In genomic region chr6:21828437-21828836, GRCm38 (mm10) we compare ENCODE assay signal across 26 mouse cellular contexts. TPM values are rescaled to one million over a fixed set of nuclear protein-coding genes. Genes with fewer than 3 reads are reported as not detected.
DNase-seq lines count a peak whose midpoint lies in the region; ATAC-seq lines count a peak whose summit lies in the region.
"Had no signal": no experiment of that assay in that cellular context is flagged by ENCODE, and none has a peak within 500 bp of the region (broad histone marks: within the 10 kb centered on the region; RNA-seq: fewer than 3 reads in every experiment).

No protein-coding gene starts in this region.

- ATAC-seq in frontal cortex, adult (ENCODE audit: low TSS enrichment) = 0 out of 2 replicates have a peak, but pooled peaks have one; percentile 27
- no peak for ATAC-seq in heart, embryonic 11.5 days (replicated peaks; ENCODE audit: insufficient number of reproducible peaks, low FRiP score, low TSS enrichment)
- 0 out of 2 replicates have a peak, but pooled peaks have one; percentile 40 for ATAC-seq in neural tube, embryonic 13.5 days (ENCODE audit: low read depth)
- peak; percentile 47; the same call in 1 of the 2 replicates for ATAC-seq in stomach, embryonic 16.5 days (ENCODE audit: insufficient read depth, low FRiP score)
- ATAC-seq: forebrain, embryonic 15.5 days; lung, postnatal 0 days had no signal

- no peaks in the 10 kb centered on the region for H3K36me3 ChIP-seq in heart, embryonic 11.5 days (ENCODE audit: control insufficient read depth, insufficient read depth, low read length)
- H3K36me3 ChIP-seq in neural tube, embryonic 13.5 days = peaks cover 4% of the 10 kb centered on the region; the same call in 1 of the 2 replicates
- no peaks in the 10 kb centered on the region for H3K36me3 ChIP-seq in stomach, embryonic 16.5 days (ENCODE audit: control insufficient read depth, insufficient read depth, low read length)
- H3K36me3 ChIP-seq: forebrain, embryonic 15.5 days; G1E; stomach, embryonic 15.5 days had no signal

- DNase-seq in frontal cortex, postnatal 14 days (ENCODE audit: low spot score in 2 of 2) = no peak
- peak; percentile 19 to 25 for DNase-seq in heart, postnatal 10 days
- no peak for DNase-seq in neural tube, embryonic 10.5 days (ENCODE audit: extremely low spot score, low spot score)
- no peak for DNase-seq in urinary bladder, adult 2 months (ENCODE audit: low spot score)
- DNase-seq: adrenal gland, adult 2 months; cerebellum, adult 11 months; cerebellum, postnatal 10 days; heart, postnatal 4 days; kidney, adult 2 months; kidney, postnatal 36 days; left cerebral cortex, postnatal 4 days; liver, embryonic 13.5 days; right cerebral cortex, postnatal 25 days had no signal

- no peak overlapping the region for H3K9ac ChIP-seq in heart, embryonic 11.5 days (ENCODE audit: low read depth, low read length)
- no peak overlapping the region for H3K9ac ChIP-seq in neural tube, embryonic 13.5 days
- H3K9ac ChIP-seq in stomach, embryonic 16.5 days (ENCODE audit: low read length) = no peak overlapping the region
- H3K9ac ChIP-seq: embryonic facial prominence, embryonic 13.5 days; forebrain, embryonic 15.5 days; hindbrain, embryonic 15.5 days; liver, embryonic 13.5 days; midbrain, embryonic 12.5 days; stomach, embryonic 15.5 days had no signal

- H3K27me3 ChIP-seq in heart, embryonic 11.5 days (ENCODE audit: control insufficient read depth, insufficient read depth, low read length) = no peaks in the 10 kb centered on the region
- no peaks in the 10 kb centered on the region for H3K27me3 ChIP-seq in neural tube, embryonic 13.5 days
- no peaks in the 10 kb centered on the region for H3K27me3 ChIP-seq in stomach, embryonic 16.5 days (ENCODE audit: control insufficient read depth, insufficient read depth, low read length)
- H3K27me3 ChIP-seq: embryonic facial prominence, embryonic 13.5 days; forebrain, embryonic 15.5 days; hindbrain, embryonic 15.5 days; liver, embryonic 13.5 days; midbrain, embryonic 12.5 days; stomach, embryonic 15.5 days had no signal

- no peak overlapping the region for H3K27ac ChIP-seq in heart, embryonic 11.5 days (ENCODE audit: low read depth, low read length)
- H3K27ac ChIP-seq in neural tube, embryonic 13.5 days (replicated peaks) = no peak overlapping the region
- peak overlapping the region; percentile 49 for H3K27ac ChIP-seq in stomach, embryonic 16.5 days (ENCODE audit: low read length)
- H3K27ac ChIP-seq: embryonic facial prominence, embryonic 13.5 days; forebrain, embryonic 15.5 days; hindbrain, embryonic 15.5 days; liver, embryonic 13.5 days; midbrain, embryonic 12.5 days; stomach, embryonic 15.5 days had no signal

- WGBS in heart, embryonic 11.5 days (ENCODE audit: insufficient replicate concordance) = 69% methylated on average over 4 of the region's 4 CpGs
- 63% methylated on average over 4 of the region's 4 CpGs for WGBS in neural tube, embryonic 13.5 days
- 70% methylated on average over 4 of the region's 4 CpGs for WGBS in stomach, embryonic 16.5 days

- no peak overlapping the region for H3K4me2 ChIP-seq in heart, embryonic 11.5 days
- H3K4me2 ChIP-seq in neural tube, embryonic 13.5 days = no peak overlapping the region
- H3K4me2 ChIP-seq in stomach, embryonic 16.5 days (ENCODE audit: low read depth, low read length) = no peak overlapping the region
- H3K4me2 ChIP-seq: embryonic facial prominence, embryonic 13.5 days; forebrain, embryonic 15.5 days; hindbrain, embryonic 15.5 days; liver, embryonic 13.5 days; midbrain, embryonic 12.5 days; stomach, embryonic 15.5 days had no signal

- no peak overlapping the region for H3K4me3 ChIP-seq in heart, embryonic 11.5 days (ENCODE audit: low read depth, low read length)
- no peak overlapping the region for H3K4me3 ChIP-seq in neural tube, embryonic 13.5 days
- H3K4me3 ChIP-seq in stomach, embryonic 16.5 days (replicated peaks; ENCODE audit: low read length) = no peak overlapping the region
- H3K4me3 ChIP-seq: embryonic facial prominence, embryonic 13.5 days; forebrain, embryonic 15.5 days; hindbrain, embryonic 15.5 days; liver, embryonic 13.5 days; midbrain, embryonic 12.5 days; myocyte; stomach, embryonic 15.5 days had no signal

- intact Hi-C loops in heart, postnatal 10 days (cut with DNase I) = no loop called here

- H3K4me1 ChIP-seq in heart, embryonic 11.5 days (ENCODE audit: control insufficient read depth, insufficient read depth, low read length) = peaks cover 3% of the 10 kb centered on the region
- peaks cover 5% of the 10 kb centered on the region; the same call in 1 of the 2 replicates for H3K4me1 ChIP-seq in neural tube, embryonic 13.5 days (replicated peaks)
- peaks cover 10% of the 10 kb centered on the region for H3K4me1 ChIP-seq in stomach, embryonic 16.5 days (ENCODE audit: control insufficient read depth, insufficient read depth, low read length)
- H3K4me1 ChIP-seq: forebrain, embryonic 15.5 days; hindbrain, embryonic 15.5 days; midbrain, embryonic 12.5 days had no signal

- H3K9me3 ChIP-seq in heart, embryonic 11.5 days (replicated peaks; ENCODE audit: control insufficient read depth, low read length) = no peaks in the 10 kb centered on the region
- no peaks in the 10 kb centered on the region for H3K9me3 ChIP-seq in neural tube, embryonic 13.5 days
- no peaks in the 10 kb centered on the region for H3K9me3 ChIP-seq in stomach, embryonic 16.5 days (replicated peaks; ENCODE audit: control insufficient read depth, low read length)
- H3K9me3 ChIP-seq: embryonic facial prominence, embryonic 13.5 days; forebrain, embryonic 15.5 days; G1E; hindbrain, embryonic 15.5 days; liver, embryonic 13.5 days; midbrain, embryonic 12.5 days; stomach, embryonic 15.5 days had no signal

RNA-seq across cellular contexts. Expression of gene Tspan12, which starts 23.9 kb away (rescaled TPM):
- 100 to 1,000 TPM in 1 of 2 experiments, 10 to 100 TPM in 1; 93.8 to 102 TPM for total RNA-seq in heart, postnatal 10 days (2021)
- polyA plus RNA-seq in heart, embryonic 11.5 days (2014; fragmentation: Nextera tagmentation; extraction: Ambion mirVana) = 70.1 and 74.8 TPM in 2 replicates
- 77.5 and 78.9 TPM in 2 replicates for polyA plus RNA-seq in neural tube, embryonic 13.5 days (2015; fragmentation: Nextera tagmentation; extraction: Ambion mirVana)
- 70.2 and 72.9 TPM in 2 replicates for polyA plus RNA-seq in stomach, embryonic 16.5 days (2015; fragmentation: Nextera tagmentation; extraction: Ambion mirVana)
- 24.7 and 27.9 TPM in 2 replicates for polyA plus RNA-seq in urinary bladder, adult 2 months (2012; rRNA removed)
- total RNA-seq: neutrophil, adult 5-6 weeks had no signal

Comparison
In these comparisons a context has a peak if more than half of its experiments do, and no peak if none do; other contexts are left out.
1. DNase-seq: peak in heart, postnatal 10 days (2 of 2); none in frontal cortex, postnatal 14 days (0 of 2), neural tube, embryonic 10.5 days (single experiment) and urinary bladder, adult 2 months (single experiment).